Mouse (Mus musculus) ES-Bruce4 (cell line): Measurements from ENCODE around the gene Klhdc9.

Source experiments
- CTCF ChIP-seq: IDR thresholded peaks from one replicate; pipeline ENCODE4 v1.8.1; 2011; ENCODE audit warnings: low read depth, low read length
- POLR2A ChIP-seq: IDR thresholded peaks from one replicate; pipeline ENCODE4 v1.8.1; 2011; ENCODE audit warnings: low read length; ENCODE audit not compliant: insufficient read depth

GRCm38 (mm10) chr1:171372880-171373279 lies 12.3 kb upstream of the Klhdc9 start:
- no peak for TF ChIP-seq POLR2A
- no peak for TF ChIP-seq CTCF
